Mouse (Mus musculus): ENCODE results near the gene Fcgrt. TPM values are rescaled to one million over a fixed set of nuclear protein-coding genes. Genes with fewer than 3 reads are reported as not detected.

Fcgrt gene
- total and polyA plus RNA-seq, 3 experiments: 0.27 to 1.7 TPM; not detected in 1

GRCm38 (mm10) chr7:45141319-45141718, 37.7 kb upstream of the Fcgrt start:
- no peaks in the 10 kb centered on the region; the same call in 1 of the 2 replicates for H3K79me2 ChIP-seq (ENCODE audit: control insufficient read depth, insufficient read depth, low read length, poor library complexity)
- H3K27ac ChIP-seq (ENCODE audit: control insufficient read depth, low read depth, low read length): no peak overlapping the region
- H3K9me3 ChIP-seq (replicated peaks; ENCODE audit: insufficient read depth, low read length): no peaks in the 10 kb centered on the region
- H3K4me3 ChIP-seq (ENCODE audit: control insufficient read depth in 1 of 2, insufficient read depth in 1 of 2, low read depth in 2 of 2, low read length in 2 of 2): no peak overlapping the region
- H3K9ac ChIP-seq (ENCODE audit: control insufficient read depth, low read depth, low read length, poor library complexity, severe bottlenecking): no peak overlapping the region
- no peaks in the 10 kb centered on the region for H3K27me3 ChIP-seq (ENCODE audit: control insufficient read depth in 1 of 2, insufficient read depth in 2 of 2, low read length in 2 of 2)
- peaks cover 11 to 22% of the 10 kb centered on the region in 2 experiments for H3K4me1 ChIP-seq (ENCODE audit: control insufficient read depth in 1 of 2, insufficient read depth in 2 of 2, low read length in 2 of 2)
- no peak for DNase-seq (ENCODE audit: low read depth, low spot score)
- TF ChIP-seq USF2 (IDR thresholded peaks at IDR 0.05; ENCODE audit: borderline replicate concordance in 1 of 2, insufficient read depth in 1 of 2, low read depth in 1 of 2, low read length in 2 of 2) (no peak), RCOR1 (IDR thresholded peaks at IDR 0.05; ENCODE audit: low read depth, low read length) (no peak), ZKSCAN1 (IDR thresholded peaks at IDR 0.05; ENCODE audit: low read depth, low read length) (no peak), UBTF (IDR thresholded peaks at IDR 0.05; ENCODE audit: borderline replicate concordance, insufficient read depth, low read depth, low read length) (no peak), POLR2AphosphoS2 (IDR thresholded peaks at IDR 0.05; ENCODE audit: low read length) (no peak), TAL1 (IDR thresholded peaks at IDR 0.05; ENCODE audit: low read length) (no peak), MYC (IDR thresholded peaks at IDR 0.05; ENCODE audit: low read depth, low read length) (no peak), TCF12 (IDR thresholded peaks at IDR 0.05; ENCODE audit: low read depth, low read length) (no peak), MAFK (IDR thresholded peaks at IDR 0.05; ENCODE audit: borderline replicate concordance, low read depth, low read length) (no peak), HCFC1 (IDR thresholded peaks at IDR 0.05; ENCODE audit: low read depth, low read length) (no peak), CHD2 (IDR thresholded peaks at IDR 0.05; ENCODE audit: low read length) (no peak), MAX (IDR thresholded peaks at IDR 0.05; ENCODE audit: low read length) (no peak), NRF1 (IDR thresholded peaks at IDR 0.05; ENCODE audit: insufficient read depth, low read depth, low read length, poor library complexity, severe bottlenecking) (no peak), GATA1 (IDR thresholded peaks at IDR 0.05; ENCODE audit: low read depth, low read length) (no peak), TBP (IDR thresholded peaks at IDR 0.05; ENCODE audit: low read depth, low read length) (no peak), RAD21 (IDR thresholded peaks at IDR 0.05; ENCODE audit: low read depth, low read length) (no peak)
- H3K36me3 ChIP-seq (ENCODE audit: control insufficient read depth in 1 of 2, insufficient read depth in 2 of 2, low read length in 2 of 2): peaks cover 0 to 14% of the 10 kb centered on the region in 2 experiments; a peak in 2 of 4 replicates

GRCm38 (mm10) chr7:45139904-45140723, 36.5 kb upstream of the Fcgrt start:
- no peak for DNase-seq (ENCODE audit: low read depth, low spot score)
- Histone ChIP-seq H3K9me3 (replicated peaks; ENCODE audit: insufficient read depth, low read length) (no peaks in the 10 kb centered on the region), H3K79me2 (ENCODE audit: control insufficient read depth, insufficient read depth, low read length, poor library complexity) (no peaks in the 10 kb centered on the region; the same call in 1 of the 2 replicates), H3K4me3 (ENCODE audit: control insufficient read depth in 1 of 2, insufficient read depth in 1 of 2, low read depth in 2 of 2, low read length in 2 of 2) (no peak overlapping the region), H3K27me3 (ENCODE audit: control insufficient read depth in 1 of 2, insufficient read depth in 2 of 2, low read length in 2 of 2) (no peaks in the 10 kb centered on the region), H3K27ac (ENCODE audit: control insufficient read depth, low read depth, low read length) (no peak overlapping the region), H3K9ac (ENCODE audit: control insufficient read depth, low read depth, low read length, poor library complexity, severe bottlenecking) (no peak overlapping the region), H3K4me1 (ENCODE audit: control insufficient read depth in 1 of 2, insufficient read depth in 2 of 2, low read length in 2 of 2) (peaks cover 11 to 23% of the 10 kb centered on the region in 2 experiments), H3K36me3 (ENCODE audit: control insufficient read depth in 1 of 2, insufficient read depth in 2 of 2, low read length in 2 of 2) (peaks cover 0 to 14% of the 10 kb centered on the region in 2 experiments; a peak in 2 of 4 replicates)
- TF ChIP-seq MYB (IDR thresholded peaks at IDR 0.05; ENCODE audit: low read depth, low read length) (no peak), GATA1 (IDR thresholded peaks at IDR 0.05; ENCODE audit: low read depth, low read length) (no peak), USF1 (IDR thresholded peaks at IDR 0.05; ENCODE audit: low read depth, low read length) (0 out of 2 replicates have a peak, but pooled peaks have one; percentile 7)
